Mouse (Mus musculus): ENCODE data around the gene Cox20.

DNA sequence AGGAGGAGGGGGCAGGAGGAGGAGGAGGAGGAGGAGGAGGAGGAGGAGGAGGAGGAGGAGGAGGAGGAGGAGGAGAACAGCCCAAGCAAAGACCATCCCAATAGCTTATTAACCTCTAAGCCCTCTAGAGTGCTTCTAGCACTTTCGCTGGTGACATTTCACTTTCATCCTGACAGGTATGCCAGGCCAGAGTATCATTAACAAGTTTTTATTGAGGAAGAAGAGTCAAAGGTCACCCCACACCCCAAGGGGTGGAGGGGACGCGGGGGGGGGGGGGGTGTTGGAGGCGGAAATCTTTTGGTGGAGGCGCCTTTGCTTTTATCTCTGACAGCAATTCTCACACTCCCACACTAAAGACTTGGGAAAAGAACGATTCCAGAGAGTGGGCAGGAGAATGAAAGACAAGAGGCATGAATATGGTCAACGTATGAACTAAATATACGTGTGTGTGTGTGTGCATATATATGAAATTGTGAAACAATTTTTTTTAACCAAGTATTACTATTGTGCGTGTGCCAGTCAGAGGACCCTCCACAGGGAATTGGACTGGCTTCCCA lies 43.7 kb upstream of the Cox20 start:
- TF ChIP-seq POLR2A (IDR thresholded peaks at IDR 0.05; ENCODE audit: low read depth, low read length) (no peak), HCFC1 (IDR thresholded peaks at IDR 0.05; ENCODE audit: low read depth, low read length) (no peak), JUND (conservative IDR thresholded peaks at IDR 0.05; ENCODE audit: low read depth, low read length) (no peak), RCOR1 (conservative IDR thresholded peaks at IDR 0.05; ENCODE audit: low read depth, low read length) (no peak), EP300 (IDR thresholded peaks at IDR 0.05; ENCODE audit: low read length) (no peak), MAFK (IDR thresholded peaks at IDR 0.05; ENCODE audit: insufficient replicate concordance, low read length) (no peak), CTCF (conservative IDR thresholded peaks at IDR 0.05 in 1 of 2, IDR thresholded peaks at IDR 0.05 in 1 of 2; ENCODE audit: low read depth in 2 of 2, low read length in 2 of 2) (no peak), KAT2A (IDR thresholded peaks at IDR 0.05; ENCODE audit: insufficient replicate concordance, low read length) (no peak), CHD2 (IDR thresholded peaks at IDR 0.05; ENCODE audit: low read length) (no peak), TBP (conservative IDR thresholded peaks at IDR 0.05; ENCODE audit: low read depth, low read length) (no peak)

All from CH12.LX (cell line).